In the genomic region with DNA sequence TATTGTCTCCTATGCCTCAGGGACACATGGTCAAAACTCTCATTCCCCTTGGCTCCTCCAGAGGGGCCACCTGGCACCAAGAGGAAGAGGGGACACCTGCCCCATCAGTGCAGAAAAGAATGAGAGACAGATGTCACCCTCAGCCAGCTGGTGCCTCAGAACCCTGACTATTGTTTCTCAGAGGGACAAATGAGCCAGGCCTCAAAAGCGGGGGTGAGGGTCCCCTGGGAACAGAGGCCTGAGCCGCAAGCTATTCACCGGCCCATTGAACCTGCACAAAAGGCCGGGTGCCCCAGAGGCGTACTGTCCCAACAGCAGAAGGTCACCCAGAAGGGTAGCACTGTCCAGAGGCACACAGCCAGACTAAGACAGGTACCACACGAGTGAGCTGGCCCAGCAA, we compare ENCODE assay signal across 15 mouse cellular contexts. TPM values are rescaled to one million over a fixed set of nuclear protein-coding genes. Genes with fewer than 3 reads are reported as not detected.
DNase-seq lines count a peak whose midpoint lies in the region; ATAC-seq and TF ChIP-seq lines count a peak whose summit lies in the region.
"Had no signal": no experiment of that assay in that cellular context is flagged by ENCODE, and none has a peak within 500 bp of the region (broad histone marks: within the 10 kb centered on the region; RNA-seq: fewer than 3 reads in every experiment).

No protein-coding gene starts in this region.

- peaks cover 14% of the 10 kb centered on the region for H3K4me1 ChIP-seq in forebrain, embryonic 11.5 days (replicated peaks; ENCODE audit: control insufficient read depth, insufficient read depth, low read length)
- peaks cover 36% of the 10 kb centered on the region for H3K4me1 ChIP-seq in hindbrain, embryonic 14.5 days (replicated peaks; ENCODE audit: control insufficient read depth, insufficient read depth, low read length)
- peaks cover 39% of the 10 kb centered on the region for H3K4me1 ChIP-seq in midbrain, embryonic 16.5 days (ENCODE audit: control insufficient read depth, insufficient read depth, low read length)
- 0 out of 2 replicates have a peak, but pooled peaks cover 2% of the 10 kb centered on the region for H3K4me1 ChIP-seq in liver, postnatal 0 days (ENCODE audit: insufficient read depth)

- H3K27me3 ChIP-seq in forebrain, embryonic 11.5 days (ENCODE audit: control insufficient read depth, insufficient read depth, low read length): no peaks in the 10 kb centered on the region; the same call in 1 of the 2 replicates
- no peaks in the 10 kb centered on the region for H3K27me3 ChIP-seq in hindbrain, embryonic 14.5 days (ENCODE audit: control insufficient read depth, insufficient read depth, low read length)
- H3K27me3 ChIP-seq in midbrain, embryonic 16.5 days (ENCODE audit: control insufficient read depth, insufficient read depth, low read depth, low read length): no peaks in the 10 kb centered on the region
- peaks cover 52% of the 10 kb centered on the region for H3K27me3 ChIP-seq in liver, postnatal 0 days (ENCODE audit: insufficient read depth, low read length)

- intact Hi-C loops in left cerebral cortex, postnatal 4 days (cut with DNase I): loop anchor here (10.0 kb wide), 1 partner anchor 99 kb away; the partner anchor contains the start of gene Tfip11

- TF ChIP-seq EP300 in liver, postnatal 0 days (IDR thresholded peaks at IDR 0.05; ENCODE audit: low read depth): no peak

- peak overlapping the region; percentile 95 for H3K27ac ChIP-seq in forebrain, embryonic 11.5 days (ENCODE audit: low read depth, low read length)
- 0 out of 2 replicates have a peak overlapping the region, but pooled peaks have one; percentile 34 for H3K27ac ChIP-seq in hindbrain, embryonic 14.5 days
- H3K27ac ChIP-seq in midbrain, embryonic 16.5 days (ENCODE audit: low read length): peak overlapping the region; percentile 70
- H3K27ac ChIP-seq in liver, postnatal 0 days (ENCODE audit: low read depth): no peak overlapping the region
- H3K27ac ChIP-seq: embryonic facial prominence, embryonic 15.5 days; kidney, postnatal 0 days; limb, embryonic 13.5 days; lung, embryonic 15.5 days had no signal

- peaks cover 15% of the 10 kb centered on the region for H3K36me3 ChIP-seq in forebrain, embryonic 11.5 days (ENCODE audit: control insufficient read depth, insufficient read depth, low read length)
- H3K36me3 ChIP-seq in hindbrain, embryonic 14.5 days (replicated peaks; ENCODE audit: control insufficient read depth, insufficient read depth): peaks cover 41% of the 10 kb centered on the region
- H3K36me3 ChIP-seq in midbrain, embryonic 16.5 days (ENCODE audit: control insufficient read depth, insufficient read depth, low read length): peaks cover 20% of the 10 kb centered on the region
- no peaks in the 10 kb centered on the region for H3K36me3 ChIP-seq in liver, postnatal 0 days (replicated peaks; ENCODE audit: insufficient read depth, low read length)
- H3K36me3 ChIP-seq: embryonic facial prominence, embryonic 15.5 days; lung, embryonic 15.5 days had no signal

- WGBS in forebrain, embryonic 11.5 days: 16% methylated on average over 6 of the region's 6 CpGs
- 14% methylated on average over 6 of the region's 6 CpGs for WGBS in hindbrain, embryonic 14.5 days
- WGBS in midbrain, embryonic 16.5 days: 3% methylated on average over 6 of the region's 6 CpGs
- 62% methylated on average over 6 of the region's 6 CpGs for WGBS in liver, postnatal 0 days (ENCODE audit: insufficient replicate concordance)

- TF ChIP-seq CTCF in liver, postnatal 0 days (IDR thresholded peaks at IDR 0.05; ENCODE audit: low read depth): no peak

- H3K4me2 ChIP-seq in forebrain, embryonic 11.5 days (ENCODE audit: low read depth, low read length, severe bottlenecking): peak overlapping the region; percentile 77
- peak overlapping the region; percentile 98 for H3K4me2 ChIP-seq in hindbrain, embryonic 14.5 days (replicated peaks)
- H3K4me2 ChIP-seq in midbrain, embryonic 16.5 days (ENCODE audit: low read length): peak overlapping the region; percentile 95
- no peak overlapping the region for H3K4me2 ChIP-seq in liver, postnatal 0 days (ENCODE audit: low read depth, low read length)
- H3K4me2 ChIP-seq: embryonic facial prominence, embryonic 15.5 days; heart, embryonic 11.5 days; limb, embryonic 13.5 days; lung, embryonic 15.5 days had no signal

- peak overlapping the region; percentile 59 for H3K4me3 ChIP-seq in forebrain, embryonic 11.5 days (ENCODE audit: low read depth, low read length)
- H3K4me3 ChIP-seq in hindbrain, embryonic 14.5 days (replicated peaks; ENCODE audit: low read length): peak overlapping the region; percentile 74
- H3K4me3 ChIP-seq in midbrain, embryonic 16.5 days (ENCODE audit: low read depth, low read length): peak overlapping the region; percentile 87
- no peak overlapping the region for H3K4me3 ChIP-seq in liver, postnatal 0 days (ENCODE audit: low read depth, low read length)
- H3K4me3 ChIP-seq: embryonic facial prominence, embryonic 15.5 days; limb, embryonic 13.5 days; lung, embryonic 15.5 days had no signal

- no peaks in the 10 kb centered on the region; the same call in 1 of the 2 replicates for H3K9me3 ChIP-seq in forebrain, embryonic 11.5 days (ENCODE audit: control insufficient read depth, low read length)
- H3K9me3 ChIP-seq in hindbrain, embryonic 14.5 days (ENCODE audit: control insufficient read depth, low read length): no peaks in the 10 kb centered on the region
- H3K9me3 ChIP-seq in midbrain, embryonic 16.5 days (replicated peaks; ENCODE audit: control insufficient read depth, low read length, poor library complexity, severe bottlenecking): no peaks in the 10 kb centered on the region
- H3K9me3 ChIP-seq in liver, postnatal 0 days (ENCODE audit: low read length): no peaks in the 10 kb centered on the region
- H3K9me3 ChIP-seq: embryonic facial prominence, embryonic 15.5 days; limb, embryonic 13.5 days; lung, embryonic 15.5 days had no signal

- peak; percentile 63 for DNase-seq in embryo, embryonic 11 days
- peak; percentile 71 for DNase-seq in forebrain, embryonic 11.5 days (ENCODE audit: low spot score)
- DNase-seq in hindbrain, embryonic 14.5 days (ENCODE audit: low spot score): no peak
- DNase-seq in left cerebral cortex, postnatal 4 days: no peak
- no peak for DNase-seq in liver, postnatal 0 days
- no peak for DNase-seq in left cerebral cortex, adult 18-20 months (ENCODE audit: low spot score in 2 of 2)
- DNase-seq: cerebellum, adult 8-10 months had no signal

- ATAC-seq in forebrain, embryonic 11.5 days (replicated peaks; ENCODE audit: low FRiP score): no peak
- no peak for ATAC-seq in hindbrain, embryonic 14.5 days (ENCODE audit: low FRiP score)
- ATAC-seq in midbrain, embryonic 16.5 days: no peak
- no peak for ATAC-seq in inflammation-experienced regulatory T-cells, adult 6 months
- no peak for ATAC-seq in liver, postnatal 0 days

- peak overlapping the region; percentile 83 for H3K9ac ChIP-seq in forebrain, embryonic 11.5 days (ENCODE audit: low read length)
- peak overlapping the region; percentile 96 for H3K9ac ChIP-seq in hindbrain, embryonic 14.5 days
- peak overlapping the region; percentile 98 for H3K9ac ChIP-seq in midbrain, embryonic 16.5 days (ENCODE audit: low read depth, low read length)
- no peak overlapping the region for H3K9ac ChIP-seq in liver, postnatal 0 days (replicated peaks)
- H3K9ac ChIP-seq: embryonic facial prominence, embryonic 15.5 days; limb, embryonic 13.5 days; lung, embryonic 15.5 days had no signal

RNA-seq across cellular contexts. Expression of gene Cryba4, which starts 26.7 kb away (rescaled TPM):
- polyA plus RNA-seq in forebrain, embryonic 11.5 days (2014; fragmentation: Nextera tagmentation; extraction: Ambion mirVana): 0.48 and 1.1 TPM in 2 replicates
- 1.6 and 3.2 TPM in 2 replicates for polyA plus RNA-seq in hindbrain, embryonic 14.5 days (2014; fragmentation: Nextera tagmentation; extraction: Ambion mirVana)
- 1.0 and 1.6 TPM in 2 replicates for polyA plus RNA-seq in midbrain, embryonic 16.5 days (2015; fragmentation: Nextera tagmentation; extraction: Ambion mirVana)
- total RNA-seq in left cerebral cortex, postnatal 4 days (2021): under 1 TPM; 0.50 to 0.54 TPM
- polyA plus RNA-seq in inflammation-experienced regulatory T-cells, adult 6 months (2017; shearing (Covaris generic)): 1 to 10 TPM in 1 of 3 experiments, under 1 TPM in 1, not detected in 1; 0.56 to 1.3 TPM
- 0.59 and 0.86 TPM in 2 replicates for polyA plus RNA-seq in liver, postnatal 0 days (2015; fragmentation: Nextera tagmentation; extraction: Ambion mirVana)
- total RNA-seq in left cerebral cortex, adult 18-20 months (2021): 1 to 10 TPM in 1 of 2 experiments, not detected in 1; 1.0 TPM
- total RNA-seq: megakaryocyte-erythroid progenitor cell, adult 5-6 weeks had no signal

RNA-seq across cellular contexts. Expression of gene Crybb1, which starts 30.0 kb away (rescaled TPM):
- 0.48 and 0.73 TPM in 2 replicates for polyA plus RNA-seq in forebrain, embryonic 11.5 days (2014; fragmentation: Nextera tagmentation; extraction: Ambion mirVana)
- polyA plus RNA-seq in hindbrain, embryonic 14.5 days (2014; fragmentation: Nextera tagmentation; extraction: Ambion mirVana): 3.6 and 3.9 TPM in 2 replicates
- 5.1 and 5.8 TPM in 2 replicates for polyA plus RNA-seq in midbrain, embryonic 16.5 days (2015; fragmentation: Nextera tagmentation; extraction: Ambion mirVana)
- 1 to 10 TPM; 3.5 to 5.6 TPM for total RNA-seq in left cerebral cortex, postnatal 4 days (2021)
- under 1 TPM in 1 of 3 experiments, not detected in 2; 0.97 TPM for polyA plus RNA-seq in inflammation-experienced regulatory T-cells, adult 6 months (2017; shearing (Covaris generic))
- 0.33 TPM in 1 of 2 replicates, not detected in the other for polyA plus RNA-seq in liver, postnatal 0 days (2015; fragmentation: Nextera tagmentation; extraction: Ambion mirVana)
- 1 to 10 TPM; 5.9 to 8.5 TPM for total RNA-seq in left cerebral cortex, adult 18-20 months (2021)
- total RNA-seq: megakaryocyte-erythroid progenitor cell, adult 5-6 weeks had no signal
- polyA plus RNA-seq: heart, embryonic 11.5 days had no signal

RNA-seq across cellular contexts. Expression of gene Tpst2, which starts 50.9 kb away (rescaled TPM):
- 30.9 and 34.3 TPM in 2 replicates for polyA plus RNA-seq in forebrain, embryonic 11.5 days (2014; fragmentation: Nextera tagmentation; extraction: Ambion mirVana)
- 29.0 and 30.4 TPM in 2 replicates for polyA plus RNA-seq in hindbrain, embryonic 14.5 days (2014; fragmentation: Nextera tagmentation; extraction: Ambion mirVana)
- 26.2 and 34.5 TPM in 2 replicates for polyA plus RNA-seq in midbrain, embryonic 16.5 days (2015; fragmentation: Nextera tagmentation; extraction: Ambion mirVana)
- 10 to 100 TPM; 25.5 to 28.8 TPM for total RNA-seq in left cerebral cortex, postnatal 4 days (2021)
- 100 to 1,000 TPM in 1 of 3 experiments, 10 to 100 TPM in 2; 59.1 to 111 (median 64.1) TPM for polyA plus RNA-seq in inflammation-experienced regulatory T-cells, adult 6 months (2017; shearing (Covaris generic))
- polyA plus RNA-seq in liver, postnatal 0 days (2015; fragmentation: Nextera tagmentation; extraction: Ambion mirVana): 34.5 and 36.2 TPM in 2 replicates
- 10 to 100 TPM; 29.6 to 39.3 TPM for total RNA-seq in left cerebral cortex, adult 18-20 months (2021)

Comparison
In these comparisons a context has a peak if more than half of its experiments do, and no peak if none do; other contexts are left out.
1. DNase-seq: peak in embryo, embryonic 11 days (single experiment) and forebrain, embryonic 11.5 days (single experiment); none in hindbrain, embryonic 14.5 days (single experiment), left cerebral cortex, postnatal 4 days (single experiment), liver, postnatal 0 days (single experiment) and left cerebral cortex, adult 18-20 months (0 of 2).